Mouse (Mus musculus): ENCODE data around the gene Peli1. TPM values are rescaled to one million over a fixed set of nuclear protein-coding genes. Genes with fewer than 3 reads are reported as not detected.
"Not testable (repeated sequence)": the region's sequence is repeated elsewhere in the genome, so short reads cannot be mapped to it uniquely, and the experiment has no call there.

The Peli1 gene
- polyA plus RNA-seq, 1 experiment from 2014 or later: 39.5 TPM

DNA sequence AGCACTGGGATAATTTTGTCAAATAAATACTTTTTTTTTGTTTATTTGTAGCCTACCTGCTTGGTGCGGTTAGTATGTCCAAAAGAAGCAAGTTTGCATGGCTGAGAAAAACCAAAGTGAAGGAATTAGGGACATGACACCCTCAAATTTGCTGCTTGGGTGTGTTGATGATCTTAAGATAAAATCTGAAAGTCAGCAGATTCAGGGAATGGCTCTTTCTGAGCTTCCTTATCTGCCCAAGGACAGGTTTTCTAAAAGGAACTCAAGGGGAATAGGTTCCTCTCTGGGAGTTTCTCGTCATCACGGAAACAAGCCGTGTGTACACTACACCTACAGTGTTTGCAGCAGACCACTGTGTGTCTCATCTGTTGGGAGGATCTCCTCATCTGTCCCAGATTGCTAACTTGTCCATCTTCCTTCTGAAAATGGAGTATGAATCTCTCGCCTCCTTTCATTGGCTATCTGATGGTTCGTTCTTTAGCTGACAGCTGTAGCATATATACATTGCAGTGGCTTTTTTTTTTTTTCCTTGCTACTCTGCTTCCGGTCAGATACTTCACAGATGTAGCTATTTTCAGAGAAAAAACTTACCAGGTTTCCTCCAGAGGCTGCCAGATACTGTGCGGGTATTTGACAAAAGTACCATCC is 88.0 kb downstream of the Peli1 start:
- no peak for ATAC-seq (replicated peaks; ENCODE audit: low FRiP score, low TSS enrichment, low read depth)

DNA sequence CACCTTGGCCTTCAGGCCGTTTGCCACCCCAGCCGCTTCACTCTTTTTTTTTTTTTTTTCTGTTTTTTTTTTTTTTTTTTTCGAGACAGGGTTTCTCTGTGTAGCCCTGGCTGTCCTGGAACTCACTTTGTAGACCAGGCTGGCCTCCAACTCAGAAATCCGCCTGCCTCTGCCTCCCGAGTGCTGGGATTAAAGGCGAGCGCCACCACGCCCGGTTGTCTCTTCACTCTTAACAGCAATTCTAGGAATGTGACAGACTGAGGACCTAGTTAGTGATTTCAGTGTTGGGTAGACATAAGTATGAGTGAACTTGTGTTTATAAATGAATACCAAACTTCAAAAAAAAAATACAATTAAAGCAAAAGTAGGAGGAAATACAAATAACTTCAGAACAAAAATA is 88.8 kb downstream of the Peli1 start:
- H3K27me3 ChIP-seq (replicated peaks; ENCODE audit: control insufficient read depth, insufficient read depth, low read length); H3K9me3 ChIP-seq (ENCODE audit: control insufficient read depth, low read length); H3K9ac ChIP-seq (ENCODE audit: low read length); ATAC-seq (replicated peaks; ENCODE audit: low FRiP score, low TSS enrichment, low read depth); H3K4me2 ChIP-seq (ENCODE audit: low read length); DNase-seq (ENCODE audit: low spot score); H3K27ac ChIP-seq (ENCODE audit: low read depth); H3K4me1 ChIP-seq (replicated peaks; ENCODE audit: control insufficient read depth, insufficient read depth, low read length); H3K36me3 ChIP-seq (ENCODE audit: control insufficient read depth, insufficient read depth, low read length); H3K4me3 ChIP-seq (ENCODE audit: low read depth, low read length): not testable (repeated sequence)
- WGBS: 92% methylated on average over 8 of the region's 9 CpGs

More for the DNA sequence above, 88.0 kb downstream of the Peli1 start:
- H3K27ac ChIP-seq (ENCODE audit: low read depth): no peak overlapping the region
- H3K9me3 ChIP-seq (ENCODE audit: control insufficient read depth, low read length): no peaks in the 10 kb centered on the region
- H3K9ac ChIP-seq (ENCODE audit: low read length): no peak overlapping the region
- no peaks in the 10 kb centered on the region for H3K36me3 ChIP-seq (ENCODE audit: control insufficient read depth, insufficient read depth, low read length)
- H3K4me1 ChIP-seq (replicated peaks; ENCODE audit: control insufficient read depth, insufficient read depth, low read length): peaks cover 3% of the 10 kb centered on the region; the same call in 1 of the 2 replicates
- H3K4me2 ChIP-seq (ENCODE audit: low read length): no peak overlapping the region
- H3K27me3 ChIP-seq (replicated peaks; ENCODE audit: control insufficient read depth, insufficient read depth, low read length): no peaks in the 10 kb centered on the region
- no peak overlapping the region for H3K4me3 ChIP-seq (ENCODE audit: low read depth, low read length)
- 59% methylated on average over 8 of the region's 8 CpGs for WGBS
- DNase-seq (ENCODE audit: low spot score): no peak

DNA sequence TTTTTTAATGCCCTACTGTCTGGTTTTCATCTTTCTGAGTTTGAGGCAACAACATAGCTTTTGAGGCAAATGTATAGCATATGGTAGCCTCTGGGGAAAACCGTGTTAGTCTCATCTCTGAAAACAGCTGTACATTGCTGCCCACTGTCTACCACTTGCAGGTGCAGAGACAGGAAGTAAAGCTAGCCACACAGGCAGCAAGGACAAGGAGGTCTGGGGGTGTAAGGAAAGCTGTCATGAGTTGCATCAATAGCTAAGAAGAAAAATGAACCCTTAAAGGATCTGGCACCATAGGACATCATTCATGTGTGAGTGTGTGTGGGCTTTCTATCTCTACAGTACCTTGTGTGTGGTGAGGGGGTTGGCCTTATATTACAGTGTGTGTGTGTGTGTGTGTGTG is 89.6 kb downstream of the Peli1 start:
- Histone ChIP-seq H3K4me1 (replicated peaks; ENCODE audit: control insufficient read depth, insufficient read depth, low read length) (no peaks in the 10 kb centered on the region), H3K36me3 (ENCODE audit: control insufficient read depth, insufficient read depth, low read length) (no peaks in the 10 kb centered on the region), H3K9ac (ENCODE audit: low read length) (no peak overlapping the region), H3K9me3 (ENCODE audit: control insufficient read depth, low read length) (no peaks in the 10 kb centered on the region), H3K27ac (ENCODE audit: low read depth) (no peak overlapping the region), H3K4me2 (ENCODE audit: low read length) (no peak overlapping the region), H3K4me3 (ENCODE audit: low read depth, low read length) (no peak overlapping the region), H3K27me3 (replicated peaks; ENCODE audit: control insufficient read depth, insufficient read depth, low read length) (no peaks in the 10 kb centered on the region)
- no peak for ATAC-seq (replicated peaks; ENCODE audit: low FRiP score, low TSS enrichment, low read depth)
- WGBS: 45% methylated on average over 1 of the region's 1 CpGs
- no peak for DNase-seq (ENCODE audit: low spot score)

DNA sequence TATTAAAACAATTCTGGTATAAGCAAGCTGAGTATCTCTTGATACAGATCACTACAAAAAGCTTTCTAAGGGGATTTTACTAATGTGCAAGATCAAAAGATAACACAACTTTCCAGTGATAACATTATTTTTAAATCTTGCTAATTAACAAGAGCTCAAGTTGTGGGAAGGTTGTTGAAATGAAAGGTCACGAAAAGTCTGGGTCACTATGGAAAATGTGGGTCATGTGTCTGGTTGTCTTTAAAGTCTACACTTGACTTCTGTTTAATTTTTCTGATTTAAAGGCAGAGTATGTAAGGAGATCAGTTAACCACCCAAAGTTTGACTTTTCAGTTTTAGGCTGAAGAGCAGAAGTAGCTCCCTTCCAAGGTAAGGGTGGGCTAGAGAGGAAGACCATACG is 90.5 kb downstream of the Peli1 start:
- DNase-seq (ENCODE audit: low spot score) (no peak), ATAC-seq (replicated peaks; ENCODE audit: low FRiP score, low TSS enrichment, low read depth) (no peak)
- Histone ChIP-seq H3K36me3 (ENCODE audit: control insufficient read depth, insufficient read depth, low read length) (no peaks in the 10 kb centered on the region), H3K4me3 (ENCODE audit: low read depth, low read length) (no peak overlapping the region), H3K4me1 (replicated peaks; ENCODE audit: control insufficient read depth, insufficient read depth, low read length) (no peaks in the 10 kb centered on the region), H3K27me3 (replicated peaks; ENCODE audit: control insufficient read depth, insufficient read depth, low read length) (no peaks in the 10 kb centered on the region), H3K9ac (ENCODE audit: low read length) (no peak overlapping the region), H3K27ac (ENCODE audit: low read depth) (no peak overlapping the region), H3K4me2 (ENCODE audit: low read length) (no peak overlapping the region), H3K9me3 (ENCODE audit: control insufficient read depth, low read length) (no peaks in the 10 kb centered on the region)
- 51% methylated on average over 2 of the region's 2 CpGs for WGBS

DNA sequence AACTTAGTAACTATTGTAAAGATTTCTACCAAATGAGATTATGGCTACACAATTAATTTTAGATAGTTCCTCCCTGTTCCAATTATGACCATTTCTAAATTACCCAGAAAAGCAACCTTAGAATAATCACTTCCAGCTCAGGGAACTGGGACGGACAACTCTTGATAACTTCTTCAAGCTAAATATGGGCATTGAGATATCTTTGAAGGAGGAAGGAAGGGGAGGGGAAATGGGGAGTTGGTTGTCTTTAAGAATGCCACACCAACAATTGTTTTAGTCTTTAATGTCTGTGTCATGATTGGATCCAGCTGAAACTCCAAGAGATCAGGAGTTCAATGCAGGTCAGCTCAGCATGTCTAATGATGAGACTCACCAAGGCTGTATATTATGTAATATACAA is 91.6 kb downstream of the Peli1 start:
- DNase-seq (ENCODE audit: low spot score) (no peak), ATAC-seq (replicated peaks; ENCODE audit: low FRiP score, low TSS enrichment, low read depth) (no peak)
- H3K4me1 ChIP-seq (replicated peaks; ENCODE audit: control insufficient read depth, insufficient read depth, low read length): no peaks in the 10 kb centered on the region
- H3K9me3 ChIP-seq (ENCODE audit: control insufficient read depth, low read length): no peaks in the 10 kb centered on the region
- H3K36me3 ChIP-seq (ENCODE audit: control insufficient read depth, insufficient read depth, low read length): no peaks in the 10 kb centered on the region
- no peak overlapping the region for H3K27ac ChIP-seq (ENCODE audit: low read depth)
- H3K27me3 ChIP-seq (replicated peaks; ENCODE audit: control insufficient read depth, insufficient read depth, low read length): no peaks in the 10 kb centered on the region
- 56% methylated on average over 1 of the region's 1 CpGs for WGBS
- H3K4me3 ChIP-seq (ENCODE audit: low read depth, low read length): no peak overlapping the region
- no peak overlapping the region for H3K9ac ChIP-seq (ENCODE audit: low read length)
- H3K4me2 ChIP-seq (ENCODE audit: low read length): no peak overlapping the region

DNA sequence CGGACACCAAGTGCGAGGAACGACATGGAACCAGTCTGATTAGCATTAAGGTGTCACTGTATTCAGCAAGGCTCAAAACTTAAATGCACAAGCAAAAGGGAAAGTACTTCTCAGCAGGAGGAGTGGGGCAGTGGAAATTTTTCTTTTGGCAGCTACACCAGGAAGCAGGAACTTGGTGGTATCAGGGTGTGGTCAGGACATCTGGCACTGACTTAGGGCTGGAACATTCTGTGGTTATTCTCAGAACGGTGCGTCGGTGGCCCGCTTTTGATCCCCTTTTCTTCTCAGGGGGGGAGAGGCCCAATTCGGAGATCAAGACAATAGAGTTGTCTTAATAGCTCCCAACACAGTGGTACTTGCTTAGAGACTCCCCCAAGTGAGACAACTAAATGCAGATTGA is 100.7 kb downstream of the Peli1 start:
- H3K36me3 ChIP-seq (ENCODE audit: control insufficient read depth, insufficient read depth, low read length); H3K4me3 ChIP-seq (ENCODE audit: low read depth, low read length); H3K27me3 ChIP-seq (replicated peaks; ENCODE audit: control insufficient read depth, insufficient read depth, low read length); H3K4me1 ChIP-seq (replicated peaks; ENCODE audit: control insufficient read depth, insufficient read depth, low read length); H3K4me2 ChIP-seq (ENCODE audit: low read length); ATAC-seq (replicated peaks; ENCODE audit: low FRiP score, low TSS enrichment, low read depth); DNase-seq (ENCODE audit: low spot score); H3K27ac ChIP-seq (ENCODE audit: low read depth); H3K9ac ChIP-seq (ENCODE audit: low read length); H3K9me3 ChIP-seq (ENCODE audit: control insufficient read depth, low read length): not testable (repeated sequence)
- 90% methylated on average over 8 of the region's 8 CpGs for WGBS

DNA sequence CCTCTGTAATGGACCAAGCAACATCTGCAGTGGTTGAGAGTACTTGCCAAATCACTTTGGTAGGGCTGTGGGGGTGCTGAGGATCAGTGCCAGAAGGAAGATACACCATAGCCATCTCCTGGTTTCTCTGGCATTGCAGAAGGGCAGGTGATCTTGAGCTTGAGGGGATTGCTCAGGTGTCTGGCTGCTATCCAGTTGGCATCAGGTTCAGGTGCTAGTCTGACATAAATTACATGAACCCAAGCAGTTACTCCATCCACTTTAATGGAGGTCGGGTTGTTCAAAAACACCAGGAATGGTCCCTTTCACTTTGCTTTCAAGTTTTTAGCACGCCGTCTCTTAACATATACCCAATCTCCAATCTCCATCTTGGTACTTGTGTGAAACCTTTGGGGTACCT is 103.8 kb downstream of the Peli1 start:
- DNase-seq (ENCODE audit: low spot score) (no peak), ATAC-seq (replicated peaks; ENCODE audit: low FRiP score, low TSS enrichment, low read depth) (no peak)
- Histone ChIP-seq H3K9me3 (ENCODE audit: control insufficient read depth, low read length) (no peaks in the 10 kb centered on the region), H3K4me3 (ENCODE audit: low read depth, low read length) (no peak overlapping the region), H3K27ac (ENCODE audit: low read depth) (no peak overlapping the region), H3K27me3 (replicated peaks; ENCODE audit: control insufficient read depth, insufficient read depth, low read length) (no peaks in the 10 kb centered on the region), H3K4me2 (ENCODE audit: low read length) (no peak overlapping the region), H3K4me1 (replicated peaks; ENCODE audit: control insufficient read depth, insufficient read depth, low read length) (no peaks in the 10 kb centered on the region), H3K9ac (ENCODE audit: low read length) (no peak overlapping the region), H3K36me3 (ENCODE audit: control insufficient read depth, insufficient read depth, low read length) (no peaks in the 10 kb centered on the region)
- WGBS: 92% methylated on average over 3 of the region's 3 CpGs

Other genes starting within 250 kb of the Peli1 start
- gene Vps54, start 148.0 kb downstream of the Peli1 start, polyA plus RNA-seq (2014; fragmentation: Nextera tagmentation; extraction: Ambion mirVana): 15.4 and 15.5 TPM in 2 replicates

Data from intestine, embryonic 14.5 days (tissue).